Mouse (Mus musculus) lung, postnatal 0 days (tissue): Measurements from ENCODE around the gene Gm11172. TPM values are rescaled to one million over a fixed set of nuclear protein-coding genes. Genes with fewer than 3 reads are reported as not detected.

ENCODE experiments used
- ATAC-seq: fragments of 200-750 bp; cut with Nextera tagmentation; 2 replicates; pipeline ENCODE4 v1.8.0; 2017; ENCODE audit warnings: moderate library complexity
- DNase-seq: peaks from one replicate; pipeline ENCODE4 v3.0.0-alpha.2; 2016; ENCODE audit warnings: low spot score
- H3K27ac ChIP-seq: fragments of 300-500 bp; sonication (generic); 2 replicates; pipeline ENCODE4 v1.5.1; 2014; ENCODE audit warnings: antibody characterized with exemption, mild to moderate bottlenecking, low read length, mixed read lengths
- H3K27me3 ChIP-seq: fragments of 300-500 bp; sonication (generic); replicated peaks from 2 replicates; pipeline ENCODE4 v1.6.1; 2014; ENCODE audit warnings: low read length, mixed read lengths; ENCODE audit not compliant: insufficient read depth
- H3K36me3 ChIP-seq: fragments of 300-500 bp; sonication (generic); 2 replicates; pipeline ENCODE4 v1.6.1; 2014; ENCODE audit warnings: low read length, mixed read lengths; ENCODE audit not compliant: insufficient read depth
- H3K4me1 ChIP-seq: fragments of 300-500 bp; sonication (generic); 2 replicates; pipeline ENCODE4 v1.6.1; 2014; ENCODE audit warnings: antibody characterized with exemption, low read depth, low read length, mixed read lengths; ENCODE audit not compliant: insufficient read depth
- H3K4me2 ChIP-seq: fragments of 300-500 bp; sonication (generic); replicated peaks from 2 replicates; pipeline ENCODE4 v1.6.1; 2014; ENCODE audit warnings: low read depth, mild to moderate bottlenecking, low read length, moderate library complexity, mixed read lengths
- H3K4me3 ChIP-seq: fragments of 300-500 bp; sonication (generic); 2 replicates; pipeline ENCODE4 v1.5.1; 2014; ENCODE audit warnings: low read depth, low read length
- H3K9ac ChIP-seq: fragments of 300-500 bp; sonication (generic); replicated peaks from 2 replicates; pipeline ENCODE4 v1.6.1; 2014; ENCODE audit warnings: low read depth, mild to moderate bottlenecking
- H3K9me3 ChIP-seq: fragments of 300-500 bp; sonication (generic); 2 replicates; pipeline ENCODE4 v1.6.1; 2016; ENCODE audit warnings: low read length, mixed read lengths
- CTCF ChIP-seq: IDR thresholded peaks from 2 replicates; pipeline ENCODE4 v1.5.1; 2016; ENCODE audit warnings: antibody characterized with exemption, mild to moderate bottlenecking
- EP300 ChIP-seq: IDR thresholded peaks from 2 replicates; pipeline ENCODE4 v1.6.1; 2016; ENCODE audit warnings: antibody characterized with exemption, mild to moderate bottlenecking, control low read depth
- WGBS: fragments of 180-500 bp; shearing (Covaris S2); extraction: QIAGEN DNeasy Blood & Tissue Kit; methylation state at CpG from one replicate; pipeline ENCODE4 v1.1.7; 2014; 5-methylcytosine and 5-hydroxymethylcytosine counted together
- polyA plus RNA-seq: library from polyadenylated mRNA; unstranded; fragments of >200 nt; fragmentation: Nextera tagmentation; extraction: Ambion mirVana; gene quantifications from 2 replicates; pipeline ENCODE4 v1.2.1, GENCODE M21; 2015

The Gm11172 gene
- polyA plus RNA-seq, 1 experiment from 2014 or later = not detected

GRCm38 (mm10) chr16:10810376-10810775, 2.3 kb upstream of the Gm11172 start:
- Histone ChIP-seq H3K9ac (no peak overlapping the region), H3K4me2 (no peak overlapping the region), H3K27ac (no peak overlapping the region), H3K9me3 (no peaks in the 10 kb centered on the region), H3K4me1 (no peaks in the 10 kb centered on the region), H3K36me3 (no peaks in the 10 kb centered on the region), H3K4me3 (no peak overlapping the region), H3K27me3 (no peaks in the 10 kb centered on the region)
- DNase-seq = no peak
- 100% methylated on average over 1 of the region's 1 CpGs for WGBS
- ATAC-seq = no peak
- TF ChIP-seq EP300 (no peak), CTCF (no peak)

- Histone ChIP-seq H3K9ac (no peak overlapping the region), H3K27me3 (no peaks in the 10 kb centered on the region), H3K4me1 (no peaks in the 10 kb centered on the region), H3K4me3 (no peak overlapping the region), H3K9me3 (no peaks in the 10 kb centered on the region), H3K36me3 (no peaks in the 10 kb centered on the region), H3K4me2 (no peak overlapping the region), H3K27ac (no peak overlapping the region)
- TF ChIP-seq CTCF (no peak), EP300 (no peak)
- no peak for DNase-seq
- WGBS = 68% methylated on average over 4 of the region's 4 CpGs
- no peak for ATAC-seq
Measured at GRCm38 (mm10) chr16:10813726-10814125, 1.0 kb downstream of the Gm11172 start.

- Histone ChIP-seq H3K27me3 (no peaks in the 10 kb centered on the region), H3K27ac (no peak overlapping the region), H3K36me3 (no peaks in the 10 kb centered on the region), H3K4me3 (no peak overlapping the region), H3K4me1 (no peaks in the 10 kb centered on the region), H3K9ac (no peak overlapping the region), H3K4me2 (no peak overlapping the region), H3K9me3 (no peaks in the 10 kb centered on the region)
- peak; percentile 67 for DNase-seq
- 45% methylated on average over 4 of the region's 4 CpGs for WGBS
- ATAC-seq = peak; percentile 92
- TF ChIP-seq CTCF = no peak
- TF ChIP-seq EP300 = peak; percentile 52; the same call in 1 of the 2 replicates
Measured at GRCm38 (mm10) chr16:10814864-10815263, 2.1 kb downstream of the Gm11172 start.

GRCm38 (mm10) chr16:10818579-10819135, 5.9 kb downstream of the Gm11172 start:
- Histone ChIP-seq H3K27ac (no peak overlapping the region), H3K4me3 (no peak overlapping the region), H3K4me1 (no peaks in the 10 kb centered on the region), H3K9me3 (no peaks in the 10 kb centered on the region), H3K4me2 (no peak overlapping the region), H3K27me3 (no peaks in the 10 kb centered on the region), H3K36me3 (no peaks in the 10 kb centered on the region), H3K9ac (no peak overlapping the region)
- TF ChIP-seq EP300 = no peak
- TF ChIP-seq CTCF = no peak
- 71% methylated on average over 4 of the region's 4 CpGs for WGBS
- ATAC-seq (no peak), DNase-seq (no peak)

- Histone ChIP-seq H3K4me3 (no peak overlapping the region), H3K4me2 (no peak overlapping the region), H3K4me1 (no peaks in the 10 kb centered on the region), H3K9ac (no peak overlapping the region), H3K27ac (no peak overlapping the region), H3K9me3 (no peaks in the 10 kb centered on the region), H3K27me3 (no peaks in the 10 kb centered on the region), H3K36me3 (no peaks in the 10 kb centered on the region)
- 63% methylated on average over 3 of the region's 3 CpGs for WGBS
- no peak for DNase-seq
- TF ChIP-seq CTCF = no peak
- no peak for TF ChIP-seq EP300
- no peak for ATAC-seq
Measured at GRCm38 (mm10) chr16:10819966-10820365, 7.3 kb downstream of the Gm11172 start.

DNA sequence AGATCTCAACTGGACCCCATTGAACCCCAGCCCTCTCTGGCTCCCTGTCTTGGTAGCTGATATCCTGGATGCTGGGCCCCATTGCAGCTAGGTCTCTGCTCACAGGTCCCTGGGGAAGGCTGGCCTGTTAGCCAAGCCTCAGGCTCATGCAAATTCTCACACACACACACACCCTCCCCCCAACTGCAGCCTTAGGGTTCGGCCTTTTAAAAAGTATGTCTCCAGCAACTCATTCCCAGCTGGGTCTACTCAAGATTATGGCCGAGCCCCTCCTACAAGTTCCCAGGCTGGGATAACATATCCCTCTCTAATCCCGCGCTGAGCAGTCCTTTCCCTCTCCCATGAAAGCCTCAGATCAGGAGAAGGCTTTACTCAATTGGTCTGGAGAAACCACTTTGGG, 8.7 kb downstream of the Gm11172 start:
- Histone ChIP-seq H3K27me3 (0 out of 2 replicates have a peak, but pooled peaks cover 1% of the 10 kb centered on the region), H3K4me2 (no peak overlapping the region), H3K9me3 (no peaks in the 10 kb centered on the region), H3K4me3 (no peak overlapping the region), H3K4me1 (no peaks in the 10 kb centered on the region), H3K27ac (no peak overlapping the region), H3K9ac (no peak overlapping the region), H3K36me3 (no peaks in the 10 kb centered on the region)
- ATAC-seq = no peak
- no peak for DNase-seq
- 64% methylated on average over 4 of the region's 4 CpGs for WGBS
- TF ChIP-seq EP300 (no peak), CTCF (no peak)

DNA sequence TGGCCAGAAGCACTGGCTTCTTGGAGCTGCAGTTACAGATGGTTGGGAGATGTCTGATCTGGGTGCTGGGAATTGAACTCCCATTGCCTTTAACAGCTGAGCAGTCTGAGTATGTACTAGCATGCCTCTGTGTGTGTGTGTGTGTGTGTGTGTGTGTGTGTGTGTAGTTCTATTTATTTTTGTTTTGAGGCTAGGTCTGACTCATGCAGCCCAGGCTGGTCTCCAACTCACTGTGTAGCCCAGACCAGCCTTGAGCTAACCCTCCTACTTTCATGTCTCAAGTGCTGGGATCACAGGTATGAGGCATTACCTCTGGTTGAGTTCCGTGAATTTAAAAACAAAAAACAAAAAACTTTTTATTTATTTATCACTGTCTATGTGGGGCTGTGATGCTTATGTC, 11.8 kb downstream of the Gm11172 start:
- Histone ChIP-seq H3K9me3 (no peaks in the 10 kb centered on the region), H3K27me3 (0 out of 2 replicates have a peak, but pooled peaks cover 4% of the 10 kb centered on the region), H3K4me2 (no peak overlapping the region), H3K4me1 (no peaks in the 10 kb centered on the region), H3K4me3 (no peak overlapping the region), H3K36me3 (no peaks in the 10 kb centered on the region), H3K27ac (no peak overlapping the region), H3K9ac (no peak overlapping the region)
- TF ChIP-seq CTCF (no peak), EP300 (no peak)
- 78% methylated on average over 1 of the region's 1 CpGs for WGBS
- DNase-seq (no peak), ATAC-seq (no peak)
